Mouse (Mus musculus): ENCODE data around the gene Zfp986.
"Not testable (repeated sequence)": the region's sequence is repeated elsewhere in the genome, so short reads cannot be mapped to it uniquely, and the experiment has no call there.

Gene Zfp986

GRCm38 (mm10) chr4:145868494-145868893 lies at the start of gene Zfp986:
Zfp986 (plus strand) TSS chr4:145868794.
- DNase-seq (ENCODE audit: low spot score in 2 of 2) = not testable (repeated sequence)

GRCm38 (mm10) chr4:145819946-145820345 lies 48.6 kb upstream of the Zfp986 start:
- not testable (repeated sequence) for DNase-seq (ENCODE audit: low spot score in 2 of 2)

GRCm38 (mm10) chr4:145825606-145826005 lies 43.0 kb upstream of the Zfp986 start:
- not testable (repeated sequence) for DNase-seq (ENCODE audit: low spot score in 2 of 2)

- not testable (repeated sequence) for DNase-seq (ENCODE audit: low spot score in 2 of 2)
Measured at GRCm38 (mm10) chr4:145831328-145832062, 37.1 kb upstream of the Zfp986 start.

GRCm38 (mm10) chr4:145836300-145836862 lies 32.2 kb upstream of the Zfp986 start:
- not testable (repeated sequence) for DNase-seq (ENCODE audit: low spot score in 2 of 2)

GRCm38 (mm10) chr4:145836863-145837440 lies 31.6 kb upstream of the Zfp986 start:
- not testable (repeated sequence) for DNase-seq (ENCODE audit: low spot score in 2 of 2)

- not testable (repeated sequence) for DNase-seq (ENCODE audit: low spot score in 2 of 2)
Measured at GRCm38 (mm10) chr4:145846793-145847192, 21.8 kb upstream of the Zfp986 start.

- DNase-seq (ENCODE audit: low spot score in 2 of 2) = not testable (repeated sequence)
Measured at GRCm38 (mm10) chr4:145848183-145848890, 20.3 kb upstream of the Zfp986 start.

GRCm38 (mm10) chr4:145848891-145849214 lies 19.7 kb upstream of the Zfp986 start:
- not testable (repeated sequence) for DNase-seq (ENCODE audit: low spot score in 2 of 2)

- DNase-seq (ENCODE audit: low spot score in 2 of 2) = not testable (repeated sequence)
Measured at GRCm38 (mm10) chr4:145851421-145851820, 17.2 kb upstream of the Zfp986 start.

- DNase-seq (ENCODE audit: low spot score in 2 of 2) = not testable (repeated sequence)
Measured at GRCm38 (mm10) chr4:145863872-145864271, 4.7 kb upstream of the Zfp986 start.
